Mouse (Mus musculus): Measurements from ENCODE around the gene Cnnm2.
A peak's percentile ranks its signal among the peaks of the same experiment; 100 is the strongest.
"Not testable (repeated sequence)": the region's sequence is repeated elsewhere in the genome, so short reads cannot be mapped to it uniquely, and the experiment has no call there.

Gene Cnnm2

DNA sequence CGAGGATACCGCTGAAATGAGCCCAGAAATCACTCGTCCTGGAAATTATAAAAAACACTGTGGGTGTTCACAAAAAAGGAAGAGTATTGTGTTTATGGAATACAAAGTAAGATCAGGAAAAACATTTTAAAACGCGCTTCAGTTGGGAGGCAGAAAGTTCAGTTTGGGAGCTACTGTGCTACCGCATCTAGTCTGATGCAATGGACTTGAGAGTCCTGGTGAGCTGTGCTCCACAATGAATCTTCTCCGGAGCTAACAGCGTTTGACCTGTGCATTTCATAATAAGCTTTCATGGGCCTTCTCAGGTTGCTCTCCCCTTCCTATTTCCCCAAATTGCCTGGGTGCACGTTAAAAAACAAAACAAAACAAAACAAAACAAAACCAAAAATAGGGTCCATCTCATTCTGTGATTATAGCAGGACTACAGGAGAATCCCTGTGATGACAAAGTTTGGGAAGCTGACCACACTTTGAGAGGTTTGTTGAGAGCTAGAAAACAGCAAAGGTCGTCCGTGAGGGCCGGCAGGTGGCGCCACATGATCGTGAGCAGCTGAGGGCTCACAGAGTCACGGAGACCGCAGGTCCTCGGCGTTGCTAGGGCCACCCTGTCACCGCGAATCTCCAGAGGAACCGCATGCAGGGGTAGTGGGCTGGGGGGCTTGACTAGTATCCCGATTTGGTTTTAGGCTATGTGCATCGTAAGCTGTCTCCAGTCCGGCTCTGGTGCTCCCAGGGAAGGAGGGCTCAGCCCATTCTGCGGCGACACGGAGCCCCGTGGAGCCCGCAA, 828 bp upstream of the Cnnm2 start:
- peak; percentile 84 for DNase-seq (ENCODE audit: low read depth)

DNA sequence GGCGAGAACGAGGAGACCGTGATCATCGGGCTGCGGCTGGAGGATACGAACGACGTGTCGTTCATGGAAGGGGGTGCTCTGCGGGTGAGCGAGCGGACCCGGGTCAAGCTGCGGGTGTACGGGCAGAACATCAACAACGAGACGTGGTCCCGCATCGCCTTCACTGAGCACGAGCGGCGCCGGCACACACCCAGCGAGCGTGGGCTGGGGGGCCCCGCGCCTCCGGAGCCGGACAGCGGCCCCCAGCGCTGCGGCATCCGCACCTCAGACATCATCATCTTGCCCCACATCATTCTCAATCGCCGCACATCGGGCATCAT, 535 bp downstream of the Cnnm2 start:
- no peak for DNase-seq (ENCODE audit: low read depth)

DNA sequence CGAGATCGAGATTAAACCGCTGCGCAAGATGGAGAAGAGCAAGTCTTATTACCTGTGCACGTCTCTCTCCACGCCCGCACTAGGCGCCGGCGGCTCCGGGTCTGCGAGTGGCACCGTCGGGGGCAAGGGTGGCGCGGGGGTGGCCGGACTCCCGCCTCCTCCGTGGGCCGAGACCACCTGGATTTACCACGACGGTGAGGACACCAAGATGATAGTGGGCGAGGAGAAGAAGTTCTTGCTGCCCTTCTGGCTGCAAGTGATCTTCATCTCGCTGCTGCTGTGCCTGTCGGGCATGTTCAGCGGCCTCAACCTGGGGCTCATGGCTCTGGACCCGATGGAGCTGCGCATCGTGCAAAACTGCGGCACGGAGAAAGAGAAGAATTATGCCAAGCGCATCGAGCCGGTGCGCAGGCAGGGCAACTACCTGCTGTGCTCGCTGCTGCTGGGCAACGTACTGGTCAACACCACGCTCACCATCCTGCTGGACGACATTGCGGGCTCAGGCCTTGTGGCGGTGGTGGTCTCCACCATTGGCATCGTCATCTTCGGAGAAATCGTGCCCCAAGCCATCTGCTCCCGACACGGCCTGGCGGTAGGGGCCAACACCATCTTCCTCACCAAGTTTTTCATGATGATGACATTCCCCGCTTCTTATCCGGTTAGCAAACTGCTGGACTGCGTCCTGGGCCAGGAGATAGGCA, 1.0 kb downstream of the Cnnm2 start:
- no peak for DNase-seq (ENCODE audit: low read depth)

DNA sequence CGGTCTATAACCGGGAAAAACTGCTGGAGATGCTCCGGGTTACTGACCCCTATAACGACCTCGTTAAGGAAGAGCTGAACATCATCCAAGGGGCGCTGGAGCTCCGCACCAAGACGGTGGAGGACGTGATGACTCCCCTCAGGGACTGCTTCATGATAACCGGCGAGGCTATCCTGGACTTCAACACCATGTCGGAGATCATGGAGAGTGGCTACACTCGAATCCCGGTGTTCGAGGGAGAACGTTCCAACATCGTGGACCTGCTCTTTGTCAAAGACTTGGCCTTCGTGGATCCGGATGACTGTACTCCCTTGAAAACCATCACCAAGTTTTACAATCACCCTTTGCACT, 1.6 kb downstream of the Cnnm2 start:
- DNase-seq (ENCODE audit: low read depth): no peak

DNA sequence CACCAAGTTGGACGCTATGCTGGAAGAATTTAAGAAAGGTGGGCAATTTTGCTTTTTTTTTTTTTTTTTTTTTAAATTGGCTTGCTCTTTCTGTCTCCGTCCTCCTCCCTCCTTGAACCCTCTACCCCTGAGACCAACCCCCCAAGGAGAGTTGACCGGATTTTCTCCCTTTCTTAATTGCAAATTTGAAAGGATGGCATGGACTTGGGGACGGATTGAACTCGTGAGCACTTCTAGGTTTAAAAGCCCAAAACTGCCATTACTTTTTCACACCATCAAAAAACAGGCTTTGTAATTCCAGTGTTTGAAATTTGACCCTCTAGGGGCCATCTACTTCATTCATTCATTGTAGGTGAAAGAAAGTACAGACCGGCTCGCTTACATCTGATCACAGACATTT, 2.0 kb downstream of the Cnnm2 start:
- no peak for DNase-seq (ENCODE audit: low read depth)

DNA sequence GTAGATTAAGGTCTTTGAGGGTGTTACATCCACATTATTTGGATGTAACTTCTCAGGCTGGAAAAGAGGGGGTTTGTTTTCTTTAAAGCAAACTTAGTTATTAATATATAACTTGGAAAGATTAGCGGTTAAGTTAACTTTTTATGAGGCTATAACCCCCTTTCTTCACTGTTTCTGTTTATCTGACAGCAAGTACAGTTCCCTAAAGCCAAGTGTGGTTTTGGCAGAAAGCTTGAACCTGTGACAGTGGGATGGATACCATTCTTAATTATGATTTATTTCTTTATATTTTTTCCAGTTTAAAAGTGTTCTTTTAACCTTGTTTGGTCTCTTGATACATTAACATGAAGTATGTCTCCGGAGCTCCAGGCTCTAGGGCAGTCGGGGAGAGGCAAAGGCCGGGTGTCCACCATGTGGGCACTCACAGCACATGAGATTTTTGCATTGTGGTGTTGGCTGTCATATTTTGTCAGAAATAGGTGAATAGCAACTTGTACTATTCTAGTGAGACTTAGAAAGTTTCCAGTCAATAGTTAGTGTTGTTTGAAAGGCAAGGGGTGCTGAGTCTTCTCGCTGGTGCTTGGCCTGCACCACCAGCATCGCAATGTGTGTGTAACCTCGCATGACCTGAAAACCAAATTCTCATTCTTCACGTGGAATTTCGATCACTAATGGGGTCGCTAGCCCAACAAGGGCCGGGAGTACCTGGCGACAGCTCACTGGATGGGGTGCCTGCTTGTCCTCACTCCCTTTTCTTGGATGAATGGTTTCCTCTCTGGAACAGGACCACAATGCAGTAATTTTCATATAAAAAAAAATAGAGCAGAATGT, 2.8 kb downstream of the Cnnm2 start:
- DNase-seq (ENCODE audit: low read depth): no peak

DNA sequence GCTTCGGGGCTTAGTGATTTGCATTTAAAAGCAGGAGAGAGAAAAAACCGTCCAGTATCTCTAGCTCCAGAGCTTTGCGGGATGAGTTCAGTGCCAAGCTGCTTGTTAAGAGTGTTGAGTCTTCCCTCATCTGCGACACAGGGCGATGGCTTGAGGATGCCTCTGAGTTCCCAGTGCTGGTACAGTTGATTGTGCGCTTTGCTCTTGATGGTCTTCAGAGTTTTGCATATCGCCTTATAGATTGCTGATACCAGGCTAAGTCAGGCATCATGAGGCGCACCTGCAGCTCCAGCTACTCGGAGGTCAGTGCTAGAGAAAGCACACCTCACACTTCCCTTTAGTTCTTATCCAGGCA, 3.3 kb downstream of the Cnnm2 start:
- DNase-seq (ENCODE audit: low read depth): no peak

DNA sequence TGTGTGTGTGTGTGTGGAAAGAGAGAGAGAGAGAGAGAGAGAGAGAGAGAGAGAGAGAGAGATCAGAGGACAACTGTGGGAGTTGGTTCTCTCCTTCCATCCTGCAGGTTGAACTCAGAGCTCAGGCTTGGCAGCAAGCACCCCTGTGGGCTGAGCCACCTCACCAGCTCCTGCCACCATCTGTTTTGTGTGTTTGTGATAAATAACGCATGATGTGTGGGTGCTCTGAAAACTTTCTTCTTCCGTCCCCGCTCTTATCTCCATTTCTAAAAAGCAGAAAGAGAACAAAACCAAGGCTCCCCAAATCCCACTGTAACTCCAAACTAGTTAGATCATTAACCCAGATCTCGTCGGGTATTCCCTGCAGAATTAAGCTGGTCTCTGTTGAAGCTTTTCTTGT, 4.7 kb downstream of the Cnnm2 start:
- no peak for DNase-seq (ENCODE audit: low read depth)

DNA sequence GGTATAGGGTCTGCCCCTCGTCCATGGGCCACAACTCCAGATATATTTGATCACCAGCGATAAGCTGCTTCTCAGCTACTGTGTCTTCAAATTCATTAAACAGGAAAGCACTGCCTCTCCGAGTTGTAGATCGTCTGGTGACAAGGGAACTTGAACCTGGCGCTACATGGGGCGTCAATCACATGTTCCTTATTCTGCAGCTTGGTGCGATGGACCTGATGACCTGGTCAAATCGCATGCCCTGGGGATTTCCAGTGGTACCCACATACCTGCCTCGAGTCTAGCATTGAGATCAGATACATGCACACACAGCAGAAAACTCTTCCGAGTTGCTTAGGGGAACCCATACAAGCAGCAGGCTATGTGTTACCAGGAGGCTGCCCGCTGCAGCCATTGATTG, 8.4 kb downstream of the Cnnm2 start:
- no peak for DNase-seq (ENCODE audit: low read depth)

DNA sequence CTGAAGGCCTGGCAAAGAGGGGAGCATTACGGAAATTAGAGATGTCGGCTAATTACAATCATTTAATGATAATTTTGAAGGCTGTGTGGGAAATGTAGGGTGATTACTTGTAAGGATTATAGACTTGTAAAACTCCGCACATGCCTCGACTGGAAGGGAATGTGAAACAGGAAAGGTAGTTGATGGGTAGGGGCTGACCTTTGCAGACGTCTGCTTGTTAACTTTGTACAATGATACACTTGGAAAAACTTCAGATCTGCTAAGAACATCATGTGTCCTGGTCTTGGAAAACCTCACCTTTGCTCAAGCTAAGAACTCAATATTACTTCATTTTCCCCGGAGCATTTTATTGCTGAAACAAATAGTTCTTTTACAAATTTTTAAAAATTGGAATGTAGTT, 10.4 kb downstream of the Cnnm2 start:
- no peak for DNase-seq (ENCODE audit: low read depth)

DNA sequence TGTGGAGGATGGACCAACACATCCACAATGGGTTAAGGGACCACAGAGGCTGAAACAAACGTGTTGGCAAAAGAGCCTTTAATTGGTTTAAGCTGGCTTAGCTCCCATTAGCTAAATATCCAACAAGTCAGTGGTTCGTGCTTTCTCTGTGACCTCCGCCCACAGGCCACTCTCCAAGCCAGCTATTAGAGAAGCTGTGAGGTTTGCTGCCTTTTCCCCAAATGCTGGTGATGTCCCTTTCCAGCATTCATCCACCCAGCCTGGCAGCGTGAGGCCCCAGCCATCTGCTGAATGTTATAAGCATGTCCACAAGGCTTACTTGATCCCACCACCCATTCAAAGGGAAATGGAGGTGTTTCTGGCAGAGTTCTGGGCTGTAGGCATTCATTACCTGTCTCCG, 15.0 kb downstream of the Cnnm2 start:
- no peak for DNase-seq (ENCODE audit: low read depth)

DNA sequence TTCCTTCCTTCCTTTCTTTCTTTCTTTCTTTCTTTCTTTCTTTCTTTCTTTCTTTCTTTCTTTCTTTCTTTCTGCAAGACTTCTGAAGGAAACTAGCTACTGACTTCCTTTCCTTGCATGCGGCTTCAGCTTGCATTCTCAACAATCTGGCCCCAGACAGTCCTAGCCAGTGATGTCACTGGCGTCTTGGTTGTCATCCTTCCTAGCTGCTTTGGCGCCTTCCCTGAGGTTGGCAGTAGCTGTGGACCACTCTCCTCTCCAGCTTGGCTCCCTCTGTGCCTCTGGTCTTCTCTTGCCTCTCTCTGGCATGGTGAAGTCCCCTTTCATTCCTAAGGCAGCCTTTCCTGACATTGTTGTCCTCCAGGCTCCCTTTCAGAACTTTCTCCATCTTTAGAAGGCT, 15.5 kb downstream of the Cnnm2 start:
- no peak for DNase-seq (ENCODE audit: low read depth)

DNA sequence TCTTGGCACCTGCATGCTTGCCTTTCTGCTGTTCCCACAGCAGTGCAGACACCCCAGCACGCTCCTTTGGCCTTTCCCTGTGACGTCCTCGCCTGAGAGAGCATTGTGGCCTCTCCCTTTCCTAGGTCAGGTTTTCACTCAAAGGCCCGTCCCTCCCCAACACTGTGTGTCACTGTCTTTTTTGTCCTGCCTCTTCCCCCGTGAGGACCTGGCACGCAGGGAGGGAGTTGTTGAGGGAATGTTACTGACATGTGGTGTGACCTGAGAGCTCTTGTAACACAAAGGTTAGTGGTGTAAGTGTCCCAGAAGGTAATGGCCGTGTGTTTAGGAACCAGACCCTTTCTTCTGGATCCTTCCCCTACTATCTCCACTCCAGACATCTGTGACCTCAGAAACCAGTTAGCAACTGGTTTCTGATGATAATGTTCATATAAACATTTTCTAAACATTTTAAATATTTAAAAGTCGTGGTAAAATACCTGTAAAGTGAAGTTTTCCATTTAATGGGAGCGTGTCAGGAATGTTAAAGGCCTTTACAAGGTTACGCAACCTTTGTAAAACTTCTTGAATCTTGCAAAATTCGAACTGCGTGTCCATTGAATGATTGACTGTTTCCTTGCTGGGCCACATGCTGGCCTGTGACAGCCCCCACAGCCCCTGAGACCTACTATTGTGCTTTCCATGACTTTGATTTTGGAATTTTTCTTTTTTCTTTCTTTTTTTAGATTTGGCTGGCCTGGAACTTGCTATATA, 16.7 kb downstream of the Cnnm2 start:
- no peak for DNase-seq (ENCODE audit: low read depth)

DNA sequence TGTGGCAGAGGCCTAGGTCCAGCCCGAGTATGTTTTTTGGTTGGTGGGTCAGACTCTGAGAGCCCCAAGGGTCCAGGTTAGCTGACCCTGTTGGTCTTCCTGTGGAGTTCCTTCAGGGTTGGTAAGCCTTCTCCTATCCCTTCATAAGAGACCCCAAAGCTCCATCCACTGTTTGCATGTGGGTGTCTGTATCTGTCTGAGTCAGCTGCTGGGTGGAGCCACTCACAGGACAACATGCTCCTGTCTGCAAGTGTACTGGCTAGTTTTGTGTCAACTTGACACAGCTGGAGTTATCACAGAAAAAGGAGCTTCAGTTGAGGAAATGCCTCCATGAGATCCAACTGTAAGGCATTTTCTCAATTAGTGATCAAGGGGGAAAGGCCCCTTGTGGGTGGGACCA, 17.7 kb downstream of the Cnnm2 start:
- not testable (repeated sequence) for DNase-seq (ENCODE audit: low read depth)

DNA sequence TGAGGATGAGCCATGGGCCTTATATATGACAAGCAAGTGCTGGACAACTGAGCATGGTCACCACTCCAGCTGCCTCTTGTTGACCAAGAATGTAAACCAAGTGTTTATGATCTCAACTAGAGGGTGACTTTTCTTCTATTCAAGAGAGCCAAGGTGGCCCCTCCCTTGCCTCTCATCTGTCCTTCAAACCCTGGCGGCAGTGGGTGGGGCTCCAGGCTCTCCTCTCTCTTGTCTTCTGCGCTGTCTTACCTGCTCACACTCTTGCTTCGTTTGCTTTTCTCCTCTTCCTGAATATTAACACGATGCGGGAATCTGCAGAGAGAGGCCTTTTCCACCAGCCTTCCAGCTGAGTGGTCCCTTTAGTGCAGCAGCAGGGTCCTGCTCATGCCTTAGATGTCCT, 22.6 kb downstream of the Cnnm2 start:
- no peak for DNase-seq (ENCODE audit: low read depth)

DNA sequence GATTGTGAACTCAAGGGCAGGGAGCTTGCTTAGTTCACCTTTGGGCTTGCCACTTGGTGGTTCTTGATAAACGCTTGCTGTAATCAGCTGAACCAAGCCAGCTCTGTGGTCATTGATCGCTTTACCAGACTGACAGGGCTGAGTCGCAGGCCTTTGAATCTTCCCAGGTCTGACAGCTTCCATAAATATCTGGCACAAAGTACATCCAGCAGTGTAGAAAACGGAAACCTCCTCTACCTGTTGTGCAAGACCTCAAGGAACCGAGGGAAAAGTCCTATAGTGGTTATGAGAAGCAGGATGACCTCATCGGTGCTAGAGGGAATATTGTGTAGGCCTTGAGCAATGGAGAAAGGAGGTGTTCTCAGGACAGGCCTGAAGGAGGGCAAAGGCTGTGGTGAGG, 23.1 kb downstream of the Cnnm2 start:
- DNase-seq (ENCODE audit: low read depth): no peak

DNA sequence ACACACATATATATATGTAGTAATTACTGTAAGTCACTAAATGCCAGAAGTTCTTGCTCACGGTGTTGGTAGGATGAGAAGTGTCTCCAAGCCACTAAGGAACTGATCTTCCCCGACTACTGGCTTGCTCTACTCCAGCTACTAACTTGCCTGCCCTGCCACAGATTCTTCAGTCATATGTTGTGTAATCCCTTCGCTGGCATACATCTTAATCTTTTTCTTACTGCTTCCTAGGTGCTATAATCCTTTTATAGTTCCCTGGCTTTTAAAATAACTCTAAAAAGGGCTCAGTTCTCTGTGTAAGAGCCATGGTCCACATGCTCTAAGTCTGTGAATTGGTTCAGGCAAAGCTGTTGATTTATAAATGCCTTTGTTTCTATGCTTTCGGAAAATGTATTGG, 24.2 kb downstream of the Cnnm2 start:
- DNase-seq (ENCODE audit: low read depth): no peak

DNA sequence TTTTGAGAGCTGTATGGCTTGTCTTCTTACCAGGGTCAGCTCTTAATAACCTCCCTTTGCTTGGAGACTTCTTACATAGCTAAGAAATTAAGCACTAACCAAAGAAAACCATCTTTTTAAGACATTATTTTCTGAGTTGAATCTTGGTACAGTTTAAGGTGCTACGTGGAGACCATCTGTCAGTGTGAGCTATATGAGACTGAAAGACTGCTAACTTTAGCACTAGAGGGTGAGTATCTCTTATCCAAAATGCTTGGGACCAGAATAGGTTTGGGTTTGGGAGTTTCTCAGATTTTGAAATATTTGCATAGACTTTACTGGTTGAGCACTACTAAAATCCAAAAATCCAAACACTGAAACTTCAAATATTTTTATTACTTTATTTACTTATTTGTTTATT, 28.4 kb downstream of the Cnnm2 start:
- no peak for DNase-seq (ENCODE audit: low read depth)

DNA sequence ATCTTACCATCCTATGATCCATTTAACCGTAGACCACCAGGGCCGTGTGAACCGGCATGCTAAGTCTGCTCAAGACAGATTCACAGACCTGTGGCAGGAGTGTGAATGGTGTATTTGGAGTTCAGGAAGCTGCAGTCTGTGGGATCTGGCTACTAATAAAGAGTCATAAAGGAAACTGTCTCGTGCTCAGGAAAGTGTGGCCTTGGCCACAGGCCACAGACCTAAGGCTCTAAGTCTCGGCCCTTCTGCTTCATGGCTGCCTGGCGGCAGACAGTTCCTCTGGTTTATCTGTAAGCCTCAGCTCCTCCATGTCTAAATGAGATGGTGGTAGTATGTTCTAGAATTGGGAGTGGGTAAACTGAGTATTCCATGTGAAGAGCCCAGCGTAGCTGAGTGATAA, 30.0 kb downstream of the Cnnm2 start:
- no peak for DNase-seq (ENCODE audit: low read depth)

DNA sequence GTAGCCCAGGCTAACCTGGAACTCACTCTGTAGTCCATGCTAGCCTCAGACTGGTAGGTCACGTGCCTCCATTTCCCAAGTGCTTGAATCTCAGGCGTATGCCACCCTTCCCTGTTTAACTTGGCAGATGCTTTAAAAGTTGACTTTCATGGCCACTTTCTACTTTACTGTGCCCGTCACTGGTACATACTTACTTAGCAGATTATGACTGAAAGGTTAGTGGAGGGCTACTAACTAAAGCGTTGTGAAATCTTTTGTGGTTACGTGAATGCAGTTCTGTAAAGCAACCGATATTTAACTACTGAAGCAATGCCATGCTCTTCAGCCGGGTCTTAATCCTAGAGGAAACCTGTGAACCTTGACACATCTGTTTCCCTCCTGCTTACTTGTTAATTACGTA, 30.5 kb downstream of the Cnnm2 start:
- no peak for DNase-seq (ENCODE audit: low read depth)

DNA sequence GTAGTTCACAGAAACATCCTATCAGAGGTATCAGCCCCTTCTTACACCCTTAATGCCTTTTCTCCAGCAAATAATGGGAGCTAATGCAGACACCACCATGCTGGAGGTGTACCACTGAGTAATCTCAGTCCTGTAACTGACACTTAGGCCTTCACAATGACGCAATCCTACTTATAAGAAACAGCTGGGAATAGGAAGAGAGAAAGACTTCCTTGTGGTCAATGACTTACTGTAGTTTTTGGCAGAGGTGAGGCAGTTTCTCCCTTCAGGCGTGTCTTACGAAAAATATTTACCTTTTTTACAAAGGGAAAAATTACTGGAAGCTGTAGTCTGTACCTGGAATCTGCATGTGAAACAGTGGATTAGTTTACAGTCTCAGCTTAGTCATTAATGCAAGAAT, 31.1 kb downstream of the Cnnm2 start:
- no peak for DNase-seq (ENCODE audit: low read depth)

DNA sequence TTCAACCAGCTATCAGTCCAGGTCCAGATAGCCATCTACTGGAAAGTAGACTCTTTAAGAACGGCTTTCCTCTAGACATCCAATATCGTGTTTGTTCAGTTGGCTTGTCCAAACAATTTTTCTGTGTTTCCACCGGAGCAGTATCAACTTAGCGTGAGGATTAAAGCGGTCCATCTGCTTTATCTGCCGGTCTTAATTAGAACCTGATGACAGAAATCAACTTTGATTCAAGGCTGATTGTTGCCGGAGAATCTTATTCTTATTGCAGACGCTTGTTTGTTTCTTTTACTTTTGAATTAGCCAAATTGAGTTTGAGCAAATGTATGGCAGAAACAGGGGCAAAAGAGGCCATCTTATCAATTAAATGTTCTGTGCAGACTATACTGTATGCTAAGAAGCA, 32.8 kb downstream of the Cnnm2 start:
- no peak for DNase-seq (ENCODE audit: low read depth)
